Mouse (Mus musculus) olfactory bulb, adult 2 months (tissue): ENCODE data around the gene Cttnbp2.

ENCODE experiments used
- CTCF ChIP-seq: fragments of 200-500 bp; IDR thresholded peaks from 2 replicates; pipeline ENCODE4 v1.5.1; 2012; ENCODE audit warnings: low read depth, mild to moderate bottlenecking, low read length, moderate library complexity; ENCODE audit not compliant: insufficient read depth
- POLR2A ChIP-seq: fragments of 200-500 bp; IDR thresholded peaks from 2 replicates; pipeline ENCODE4 v1.6.1; 2012; ENCODE audit warnings: mild to moderate bottlenecking, low read depth, low read length, moderate library complexity; ENCODE audit not compliant: insufficient read depth

- TF ChIP-seq CTCF (no peak), POLR2A (no peak)
Observed at GRCm38 (mm10) chr6:18322950-18323349, 191.7 kb downstream of the Cttnbp2 start.
